Mouse (Mus musculus) right cerebral cortex, postnatal 10 days (tissue): ENCODE results near the gene Cntd1.
A peak's percentile ranks its signal among the peaks of the same experiment; 100 is the strongest.

Experiments
- DNase-seq, 2 experiments: peaks; one replicate each; pipeline ENCODE4 v3.0.0; 2021; ENCODE audit warnings: low spot score in 2 of 2

Gene Cntd1

DNA sequence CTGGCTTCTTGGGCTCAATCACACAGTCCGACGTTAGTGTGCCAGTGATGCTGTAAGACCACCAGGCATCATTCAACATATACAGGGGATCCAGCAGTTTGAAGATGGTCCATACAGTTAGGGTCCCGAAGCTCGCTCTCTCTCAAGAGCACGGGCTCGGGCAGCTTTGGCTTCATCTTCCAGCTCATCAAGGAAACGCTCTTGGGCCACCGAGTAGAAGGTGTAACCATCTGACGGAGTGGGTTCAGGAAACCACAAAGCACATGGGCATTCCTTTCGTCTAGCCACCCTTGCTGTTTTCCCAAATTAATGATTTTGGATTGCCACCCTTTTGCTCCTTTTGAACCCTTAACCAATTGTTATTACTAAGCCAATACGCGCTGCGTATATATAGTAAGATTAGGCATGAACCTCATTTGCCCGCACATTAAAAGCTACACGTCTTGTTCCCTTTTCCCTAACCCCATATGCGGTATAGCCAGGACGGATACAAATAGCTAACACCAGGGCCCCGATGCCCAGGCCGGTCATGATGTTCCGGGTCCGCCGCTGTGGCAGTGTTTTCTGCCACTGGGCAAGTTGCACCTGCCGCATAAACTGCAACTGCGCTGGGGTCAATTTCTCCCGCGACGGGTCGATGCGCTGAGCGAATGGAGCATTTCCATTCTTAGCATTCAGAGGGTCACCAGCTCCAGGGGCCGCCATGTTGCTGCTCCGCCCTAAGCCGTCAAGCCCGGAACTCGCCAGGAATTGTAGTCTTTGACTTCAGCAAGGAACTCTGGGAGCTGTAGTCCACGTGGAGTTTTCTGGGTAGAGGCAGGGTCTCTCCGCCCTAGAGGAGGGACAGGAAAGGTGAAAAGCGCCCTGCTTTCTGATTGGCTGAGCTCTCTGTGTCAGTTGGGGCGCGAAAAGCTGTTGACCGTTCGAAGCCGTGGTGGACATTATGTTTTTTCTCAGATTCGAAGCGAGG lies at the start of gene Cntd1, which contains the start of gene Coa3:
Gene Cntd1, plus strand, starts transcription at position 790 of the 970 bp plus-strand sequence.
Gene Coa3, minus strand, starts transcription at position 892 of the 970 bp plus-strand sequence.
- peak; percentile 92 to 94 for DNase-seq

- peak; percentile 43 to 56 for DNase-seq
Observed at GRCm38 (mm10) chr11:101229361-101229900, 49.4 kb upstream of the Cntd1 start.

DNA sequence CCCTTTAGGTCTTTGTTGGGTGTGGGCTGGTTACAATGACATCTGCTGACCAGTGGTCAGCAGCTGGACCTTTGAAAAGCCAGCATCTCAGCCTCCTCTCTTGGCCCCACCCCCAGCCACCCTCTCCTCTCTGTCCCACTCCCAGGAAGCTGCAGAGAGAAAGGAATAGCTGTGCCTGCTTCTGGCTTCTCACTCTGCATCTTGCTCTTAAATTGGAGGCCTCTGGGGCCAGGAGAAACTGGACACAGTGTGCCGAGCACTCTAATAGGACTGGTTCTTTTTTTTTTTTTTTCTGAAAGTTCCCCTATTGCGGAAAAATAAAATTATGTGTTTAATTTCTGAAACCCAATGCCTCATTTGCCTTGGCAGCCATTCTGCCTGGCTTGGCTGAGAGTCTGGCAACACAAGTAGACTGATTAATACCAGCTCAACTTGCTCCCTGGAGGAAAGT lies 48.7 kb upstream of the Cntd1 start:
- no peak for DNase-seq

DNA sequence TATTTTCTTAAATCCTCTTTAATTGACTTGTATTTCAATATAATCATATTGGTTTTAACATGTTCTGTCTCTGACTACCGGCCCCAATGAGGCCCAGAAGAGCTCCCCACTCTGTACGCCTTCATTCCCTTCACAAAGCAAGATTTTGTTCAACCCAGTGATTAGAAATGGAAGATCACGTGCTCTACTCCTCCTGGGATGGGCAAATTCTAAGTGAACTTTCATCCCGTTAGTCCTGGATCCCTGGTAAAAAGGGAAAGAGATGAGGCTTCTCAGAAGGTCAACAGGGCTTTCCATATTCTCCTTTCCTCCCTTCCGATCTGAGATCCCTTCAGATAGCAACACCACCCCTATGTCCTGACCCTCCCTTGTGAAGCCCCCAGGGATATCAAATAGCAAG lies 48.3 kb upstream of the Cntd1 start:
- no peak for DNase-seq

DNA sequence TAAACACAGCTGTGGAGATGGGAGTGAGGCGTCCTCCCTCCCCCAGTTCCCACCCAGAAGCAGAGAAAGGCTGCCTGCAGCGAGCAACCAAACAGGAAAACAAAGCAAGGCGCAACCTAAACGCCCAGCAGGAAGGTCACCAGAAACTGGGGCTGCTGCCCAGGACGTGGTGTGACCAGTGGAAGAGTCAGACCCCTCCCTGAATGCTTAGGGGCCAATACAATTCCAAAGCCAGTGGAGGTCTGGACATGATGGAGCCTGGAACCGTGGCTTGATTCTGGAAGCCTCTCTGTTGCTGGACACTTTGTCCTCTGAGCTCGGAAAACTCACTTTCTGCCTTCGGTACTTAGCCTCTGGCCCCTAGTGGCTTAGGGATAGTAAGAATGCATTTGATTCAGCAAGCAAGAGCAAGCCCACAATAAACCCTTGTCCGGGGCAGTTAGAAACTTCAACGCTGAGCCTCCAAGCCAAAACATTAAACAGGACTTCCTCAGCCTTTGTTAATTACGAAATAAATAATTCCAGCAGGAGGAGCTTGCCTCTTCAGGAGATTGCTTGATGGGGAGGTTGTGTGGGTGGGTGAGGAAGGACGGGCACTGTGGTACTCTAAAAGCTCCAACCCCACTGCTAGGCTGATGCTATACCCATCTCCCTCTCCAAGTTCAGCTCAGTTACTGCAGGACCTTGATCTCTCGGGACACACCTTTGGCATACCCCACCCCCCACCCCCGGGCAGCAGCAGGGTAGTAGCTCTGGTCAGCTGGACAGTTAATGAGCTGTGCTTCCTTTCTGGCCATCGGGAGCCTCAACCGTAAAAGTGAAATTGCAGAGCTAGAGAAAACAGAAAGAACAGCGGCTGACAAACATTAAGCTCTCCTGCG lies 47.6 kb upstream of the Cntd1 start:
- DNase-seq, result peak in 1 of 2 experiments; percentile 44

GRCm38 (mm10) chr11:101232010-101232839 lies 46.6 kb upstream of the Cntd1 start:
- DNase-seq, result no peak

DNA sequence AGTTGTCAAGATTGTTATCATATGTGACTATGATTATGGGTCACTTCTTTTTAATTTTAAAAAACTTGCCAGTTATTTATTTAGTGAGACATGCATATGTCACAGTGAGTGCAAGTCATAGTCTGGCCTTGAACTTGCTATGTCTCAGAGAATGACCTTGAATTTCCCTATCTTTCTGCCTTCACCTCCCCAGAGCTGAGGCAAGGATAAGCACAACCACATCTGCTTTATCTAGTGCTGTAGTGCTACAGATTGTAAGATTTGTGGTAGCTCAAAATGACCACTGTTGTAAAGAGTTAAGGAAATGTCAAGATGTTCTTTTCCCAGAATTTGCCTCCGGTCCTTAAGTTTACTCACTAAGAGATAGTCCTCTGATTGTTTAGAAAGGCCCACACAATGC lies 45.6 kb upstream of the Cntd1 start:
- DNase-seq, result no peak

DNA sequence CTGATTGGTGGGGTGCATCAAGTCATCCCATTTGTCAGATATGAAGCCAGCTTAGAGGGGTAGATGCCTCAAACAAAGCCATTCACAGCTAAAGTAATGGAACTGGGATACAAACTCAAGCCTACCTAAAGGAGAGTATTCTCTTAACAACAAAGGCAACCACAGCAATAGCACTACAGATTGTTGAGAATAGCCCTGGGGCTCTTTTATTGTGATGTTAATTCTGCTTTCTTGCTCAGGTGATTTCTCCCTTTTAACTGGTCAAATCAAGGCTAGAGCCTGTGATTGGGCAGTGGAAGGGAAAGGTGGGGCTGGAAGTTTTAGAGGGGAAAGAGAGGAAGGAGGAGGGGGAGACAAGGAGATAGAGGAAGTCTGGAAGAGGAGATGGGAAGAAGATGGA lies 44.7 kb upstream of the Cntd1 start:
- DNase-seq, result no peak

- DNase-seq, result no peak
Observed at GRCm38 (mm10) chr11:101235429-101235828, 43.4 kb upstream of the Cntd1 start.

GRCm38 (mm10) chr11:101236782-101237181 lies 42.0 kb upstream of the Cntd1 start:
- no peak for DNase-seq

DNA sequence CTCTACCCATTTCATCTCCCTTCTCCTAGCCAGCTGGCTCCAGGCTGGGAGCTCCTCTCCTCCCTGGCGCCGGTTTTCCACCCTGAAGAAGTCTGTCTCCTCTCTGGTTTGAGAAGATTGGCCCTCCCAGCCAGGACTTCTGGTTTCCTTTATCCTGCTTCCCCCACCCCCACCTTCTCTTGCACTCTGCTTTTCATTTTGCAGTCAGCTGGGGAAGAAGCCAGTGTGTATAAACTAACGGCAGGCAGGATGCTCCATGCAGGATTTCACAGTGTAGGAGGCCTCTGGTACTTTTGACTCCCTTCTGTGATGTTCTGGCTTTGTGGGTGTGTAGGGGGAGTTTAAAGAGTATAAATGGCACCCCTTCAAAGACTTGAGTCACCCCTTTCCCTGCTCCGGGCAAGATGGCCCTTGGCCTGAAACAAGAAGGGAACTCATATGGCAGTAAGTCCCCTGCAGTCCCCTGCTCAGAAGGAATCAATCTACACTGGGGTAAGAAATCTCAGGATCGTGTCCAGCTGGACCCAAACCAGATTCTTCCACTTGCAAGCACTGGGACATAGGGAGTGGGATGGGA lies 40.7 kb upstream of the Cntd1 start:
- peak in 1 of 2 experiments; percentile 42 for DNase-seq

- no peak for DNase-seq
Observed at GRCm38 (mm10) chr11:101245071-101245470, 33.7 kb upstream of the Cntd1 start.

- peak; percentile 51 to 59 for DNase-seq
Observed at GRCm38 (mm10) chr11:101245855-101246701, 32.7 kb upstream of the Cntd1 start, which contains the start of gene Ramp2. TSS of gene Ramp2 (plus strand) at chr11:101246028.

DNA sequence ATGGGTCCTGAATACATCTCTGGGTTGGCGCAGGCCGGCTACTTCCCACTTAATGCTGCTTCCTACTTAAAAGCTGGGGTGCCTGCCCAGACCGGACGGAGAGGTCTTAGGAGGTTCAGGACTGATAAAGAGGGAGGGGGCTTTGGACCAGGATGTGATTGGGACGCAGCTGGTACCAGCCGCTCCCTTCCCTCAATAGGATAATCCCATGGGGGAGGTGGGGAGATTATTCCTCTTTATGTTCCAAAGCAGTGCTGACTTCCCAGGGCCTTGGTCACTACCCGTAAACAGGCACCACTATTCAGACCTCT lies 32.2 kb upstream of the Cntd1 start:
- no peak for DNase-seq

DNA sequence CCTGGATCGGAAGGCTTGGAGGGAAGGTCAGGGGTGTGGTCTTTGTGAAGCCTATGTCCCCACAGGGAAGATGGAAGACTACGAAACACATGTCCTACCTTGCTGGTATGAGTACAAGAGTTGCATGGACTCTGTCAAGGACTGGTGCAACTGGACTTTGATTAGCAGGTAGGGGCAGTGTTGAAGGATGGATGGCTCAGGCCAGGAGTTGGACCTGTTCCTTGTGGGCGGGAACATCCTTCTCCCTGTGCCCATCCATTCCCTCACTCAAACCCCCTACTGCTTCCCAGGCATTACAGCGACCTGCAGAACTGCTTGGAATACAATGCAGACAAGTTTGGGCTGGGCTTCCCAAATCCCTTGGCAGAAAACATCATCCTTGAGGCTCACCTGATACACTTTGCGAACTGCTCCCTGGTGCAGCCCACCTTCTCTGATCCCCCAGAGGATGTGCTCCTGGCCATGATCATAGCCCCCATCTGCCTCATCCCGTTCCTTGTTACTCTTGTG lies 31.2 kb upstream of the Cntd1 start:
- DNase-seq, result no peak

GRCm38 (mm10) chr11:101248258-101248994 lies 30.4 kb upstream of the Cntd1 start:
- peak; percentile 58 to 67 for DNase-seq

- no peak for DNase-seq
Observed at GRCm38 (mm10) chr11:101251031-101251430, 27.8 kb upstream of the Cntd1 start.

DNA sequence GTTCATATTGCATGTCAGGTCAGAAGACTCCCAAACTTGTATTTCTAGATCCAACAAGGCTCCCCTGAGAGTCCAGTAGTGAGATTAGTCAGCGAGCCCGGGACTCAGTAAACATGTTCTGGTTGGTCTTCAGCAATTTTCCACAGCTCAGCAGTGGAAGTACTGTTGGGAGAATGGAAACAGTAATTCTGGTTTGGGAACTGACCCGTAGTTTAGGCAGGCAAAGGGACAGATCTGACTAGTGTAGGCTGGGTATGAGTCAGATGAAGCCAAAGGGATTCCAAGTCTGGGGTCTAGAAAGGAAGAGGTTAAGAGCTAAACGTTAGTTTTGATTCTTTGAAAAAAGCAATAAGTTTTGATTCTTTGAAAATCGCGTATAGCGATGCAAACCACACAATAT lies 25.9 kb upstream of the Cntd1 start:
- no peak for DNase-seq
